Mouse (Mus musculus): ENCODE measurements around the gene Slc22a23. TPM values are rescaled to one million over a fixed set of nuclear protein-coding genes. Genes with fewer than 3 reads are reported as not detected.

The Slc22a23 gene
- polyA plus RNA-seq, 1 experiment from 2014 or later = 8.2 TPM

DNA sequence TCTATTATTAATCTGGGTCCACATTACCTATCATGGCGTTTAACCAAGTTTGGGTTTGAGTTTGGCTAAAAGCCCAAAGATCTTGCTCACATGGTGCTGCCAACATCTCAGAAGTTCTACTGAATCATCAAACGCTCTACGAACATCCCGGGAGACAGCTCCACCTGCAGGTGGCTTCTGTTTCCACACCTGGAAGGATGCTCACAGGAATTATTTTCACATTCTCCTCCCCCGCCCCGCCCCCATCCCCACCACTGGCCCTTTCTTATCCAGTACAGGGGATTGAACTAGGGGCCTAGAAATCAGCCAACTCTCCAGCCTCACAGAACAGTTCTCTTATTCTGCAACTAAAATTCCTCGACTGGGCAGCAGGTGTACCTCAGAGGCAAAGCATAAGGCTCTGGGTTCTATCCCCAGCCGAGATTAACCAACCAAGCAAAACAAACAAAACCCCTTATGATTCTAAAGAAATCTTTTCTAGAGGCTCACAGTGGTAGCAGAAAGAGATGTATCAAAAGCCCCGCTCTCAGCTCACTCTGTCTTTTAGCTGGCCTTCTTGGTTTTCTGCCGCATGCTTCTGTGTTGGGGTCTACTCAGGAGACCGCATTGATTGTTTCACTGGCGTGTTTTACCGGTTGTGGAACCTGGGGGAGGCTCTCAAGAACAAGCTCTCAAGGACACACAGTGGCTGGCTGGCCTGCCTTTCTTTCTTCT lies 190.6 kb downstream of the Slc22a23 start:
- WGBS (ENCODE audit: insufficient replicate concordance) = 40% methylated on average over 13 of the region's 13 CpGs
- no peaks in the 10 kb centered on the region for H3K9me3 ChIP-seq (replicated peaks; ENCODE audit: control insufficient read depth, low read length)
- H3K36me3 ChIP-seq (ENCODE audit: control insufficient read depth, insufficient read depth) = no peaks in the 10 kb centered on the region
- H3K4me2 ChIP-seq (ENCODE audit: low read depth, low read length) = peak overlapping the region; percentile 28; the same call in 1 of the 2 replicates
- no peaks in the 10 kb centered on the region; the same call in 1 of the 2 replicates for H3K4me1 ChIP-seq (ENCODE audit: control insufficient read depth, low read depth, low read length)
- no peak overlapping the region for H3K9ac ChIP-seq (ENCODE audit: low read depth, low read length)
- 0 out of 2 replicates have a peak, but pooled peaks have one; percentile 27 for ATAC-seq (ENCODE audit: low read depth)
- H3K27ac ChIP-seq (ENCODE audit: low read length) = no peak overlapping the region
- H3K27me3 ChIP-seq (ENCODE audit: control insufficient read depth, insufficient read depth, low read depth, low read length) = peaks cover 13% of the 10 kb centered on the region
- H3K4me3 ChIP-seq (ENCODE audit: low read depth, low read length) = peak overlapping the region; percentile 8; the same call in 1 of the 2 replicates

DNA sequence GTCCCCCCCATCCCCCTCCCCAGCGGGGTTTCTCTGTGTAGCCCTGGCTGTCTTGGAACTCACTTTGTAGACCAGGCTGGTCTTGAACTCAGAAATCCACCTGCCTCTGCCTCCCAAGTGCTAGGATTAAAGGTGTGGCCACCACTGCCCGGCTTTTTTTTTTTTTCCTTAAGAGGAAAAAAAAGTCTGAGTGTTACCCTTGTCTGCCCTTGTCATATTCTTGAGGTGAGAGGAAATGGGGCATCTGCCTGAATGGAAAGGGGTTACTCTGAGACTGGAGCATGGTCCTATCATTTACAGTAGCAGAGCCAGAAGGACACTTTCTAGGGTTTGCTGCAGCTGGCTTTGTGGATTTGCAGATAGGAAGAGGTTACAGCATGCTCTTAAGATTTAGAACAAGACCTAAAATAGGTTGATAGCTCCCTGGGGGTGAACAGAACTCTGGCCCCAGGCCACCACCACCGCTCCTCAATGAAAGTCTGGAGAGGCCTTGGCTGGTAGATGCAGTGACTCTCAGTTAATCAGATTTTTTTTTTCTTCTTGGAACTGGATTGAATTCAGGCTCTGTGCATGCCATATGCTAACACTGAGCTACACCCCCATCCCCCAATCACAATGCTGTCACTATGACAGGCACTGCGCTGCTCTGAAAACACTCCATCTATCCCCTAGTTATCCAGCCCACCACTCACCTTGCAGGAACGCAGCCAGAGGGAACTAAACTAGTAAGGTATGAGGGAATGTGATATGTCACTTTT lies 191.5 kb downstream of the Slc22a23 start:
- no peak overlapping the region for H3K27ac ChIP-seq (ENCODE audit: low read length)
- no peak for ATAC-seq (ENCODE audit: low read depth)
- no peaks in the 10 kb centered on the region for H3K36me3 ChIP-seq (ENCODE audit: control insufficient read depth, insufficient read depth)
- no peak overlapping the region for H3K9ac ChIP-seq (ENCODE audit: low read depth, low read length)
- H3K9me3 ChIP-seq (replicated peaks; ENCODE audit: control insufficient read depth, low read length) = no peaks in the 10 kb centered on the region
- no peak overlapping the region for H3K4me3 ChIP-seq (ENCODE audit: low read depth, low read length)
- H3K4me1 ChIP-seq (ENCODE audit: control insufficient read depth, low read depth, low read length) = no peaks in the 10 kb centered on the region; the same call in 1 of the 2 replicates
- peaks cover 19% of the 10 kb centered on the region for H3K27me3 ChIP-seq (ENCODE audit: control insufficient read depth, insufficient read depth, low read depth, low read length)
- WGBS (ENCODE audit: insufficient replicate concordance) = 57% methylated on average over 5 of the region's 5 CpGs
- H3K4me2 ChIP-seq (ENCODE audit: low read depth, low read length) = no peak overlapping the region

DNA sequence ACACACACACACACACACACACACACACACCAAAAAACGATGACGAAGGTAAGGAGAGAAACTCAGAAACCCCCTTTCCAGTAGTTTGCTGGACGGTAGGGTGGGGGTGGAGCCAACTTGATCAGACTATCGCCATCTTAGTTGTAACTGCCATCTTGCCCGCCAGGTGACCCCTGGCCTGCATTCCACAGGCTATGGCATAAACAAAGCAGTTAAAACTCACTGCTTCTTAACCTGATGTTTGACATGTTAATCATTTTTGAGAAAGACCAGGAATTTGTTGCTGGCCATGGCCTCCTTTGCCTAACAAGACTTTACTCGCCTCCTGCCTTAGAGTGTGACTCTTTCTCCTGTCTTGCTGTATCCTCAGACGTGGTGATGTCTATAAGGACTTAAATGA lies 192.3 kb downstream of the Slc22a23 start:
- peaks cover 19% of the 10 kb centered on the region for H3K27me3 ChIP-seq (ENCODE audit: control insufficient read depth, insufficient read depth, low read depth, low read length)
- H3K4me2 ChIP-seq (ENCODE audit: low read depth, low read length) = no peak overlapping the region
- H3K4me1 ChIP-seq (ENCODE audit: control insufficient read depth, low read depth, low read length) = no peaks in the 10 kb centered on the region; the same call in 1 of the 2 replicates
- H3K9ac ChIP-seq (ENCODE audit: low read depth, low read length) = no peak overlapping the region
- no peak overlapping the region for H3K27ac ChIP-seq (ENCODE audit: low read length)
- no peak for ATAC-seq (ENCODE audit: low read depth)
- H3K9me3 ChIP-seq (replicated peaks; ENCODE audit: control insufficient read depth, low read length) = no peaks in the 10 kb centered on the region
- 54% methylated on average over 7 of the region's 7 CpGs for WGBS (ENCODE audit: insufficient replicate concordance)
- no peaks in the 10 kb centered on the region for H3K36me3 ChIP-seq (ENCODE audit: control insufficient read depth, insufficient read depth)
- no peak overlapping the region for H3K4me3 ChIP-seq (ENCODE audit: low read depth, low read length)

DNA sequence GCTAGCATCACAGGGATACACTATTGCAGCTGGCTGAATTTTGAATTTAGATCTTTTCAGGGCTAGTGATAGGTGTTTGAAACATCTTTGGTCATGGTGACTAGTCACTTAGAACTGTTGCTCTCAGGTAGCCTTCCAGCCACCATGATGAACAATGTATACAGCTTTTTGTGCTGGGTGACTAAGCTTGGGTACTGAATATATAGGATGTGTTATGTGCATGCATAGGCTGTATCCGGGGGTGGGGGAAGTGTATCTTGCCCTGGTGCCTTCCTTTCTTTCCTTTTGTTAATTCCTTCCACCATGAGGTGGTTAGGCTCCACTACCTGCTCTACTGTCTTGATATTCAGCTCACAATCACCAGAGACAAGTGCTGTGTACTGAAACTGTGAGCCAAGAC lies 193.6 kb downstream of the Slc22a23 start:
- no peak for ATAC-seq (ENCODE audit: low read depth)
- Histone ChIP-seq H3K9me3 (replicated peaks; ENCODE audit: control insufficient read depth, low read length) (no peaks in the 10 kb centered on the region), H3K4me3 (ENCODE audit: low read depth, low read length) (no peak overlapping the region), H3K27me3 (ENCODE audit: control insufficient read depth, insufficient read depth, low read depth, low read length) (peaks cover 19% of the 10 kb centered on the region), H3K4me2 (ENCODE audit: low read depth, low read length) (no peak overlapping the region), H3K27ac (ENCODE audit: low read length) (no peak overlapping the region), H3K9ac (ENCODE audit: low read depth, low read length) (no peak overlapping the region), H3K36me3 (ENCODE audit: control insufficient read depth, insufficient read depth) (no peaks in the 10 kb centered on the region), H3K4me1 (ENCODE audit: control insufficient read depth, low read depth, low read length) (no peaks in the 10 kb centered on the region; the same call in 1 of the 2 replicates)
- WGBS (ENCODE audit: insufficient replicate concordance) = 58% methylated on average over 1 of the region's 1 CpGs

DNA sequence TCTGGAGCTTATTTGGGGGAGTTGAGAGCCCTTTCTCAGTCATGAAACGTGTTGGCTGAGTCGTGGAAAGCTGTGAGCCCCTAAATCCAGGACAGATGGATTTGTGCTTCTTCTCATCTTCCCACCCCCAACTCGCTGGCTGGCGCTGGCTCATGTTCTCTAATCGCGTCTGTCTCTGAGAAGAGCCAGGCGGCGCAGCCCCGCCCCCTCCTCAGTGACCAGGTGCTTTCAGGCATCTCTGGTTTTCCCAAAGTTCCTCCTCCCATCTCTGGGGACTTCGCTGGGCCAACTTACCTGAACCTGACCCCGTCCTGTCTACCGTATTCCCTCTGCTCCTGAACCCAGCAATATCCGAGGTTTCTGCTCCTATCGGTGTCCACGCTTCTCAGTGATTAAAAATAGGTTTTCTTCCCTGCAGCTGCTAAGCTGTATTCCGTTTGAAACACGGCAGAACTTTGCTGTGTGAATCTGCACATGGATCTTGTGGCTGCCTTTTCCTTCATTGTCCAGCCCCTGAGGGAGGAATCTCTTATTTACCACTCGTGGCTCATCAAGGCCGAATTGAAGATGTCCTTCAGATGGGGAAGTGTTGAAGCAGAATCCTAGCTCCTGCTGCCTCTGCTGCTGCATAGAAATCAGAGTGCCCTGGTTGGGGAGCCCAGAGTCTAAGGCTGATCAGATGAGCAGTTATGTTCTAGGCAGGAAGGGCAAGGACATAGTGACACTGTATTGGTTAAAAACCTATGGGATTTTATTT lies 194.5 kb downstream of the Slc22a23 start:
- Histone ChIP-seq H3K9ac (ENCODE audit: low read depth, low read length) (no peak overlapping the region), H3K9me3 (replicated peaks; ENCODE audit: control insufficient read depth, low read length) (no peaks in the 10 kb centered on the region), H3K36me3 (ENCODE audit: control insufficient read depth, insufficient read depth) (no peaks in the 10 kb centered on the region), H3K27ac (ENCODE audit: low read length) (no peak overlapping the region), H3K4me1 (ENCODE audit: control insufficient read depth, low read depth, low read length) (no peaks in the 10 kb centered on the region; the same call in 1 of the 2 replicates), H3K27me3 (ENCODE audit: control insufficient read depth, insufficient read depth, low read depth, low read length) (peaks cover 19% of the 10 kb centered on the region), H3K4me2 (ENCODE audit: low read depth, low read length) (no peak overlapping the region), H3K4me3 (ENCODE audit: low read depth, low read length) (no peak overlapping the region)
- 20% methylated on average over 19 of the region's 19 CpGs for WGBS (ENCODE audit: insufficient replicate concordance)
- no peak for ATAC-seq (ENCODE audit: low read depth)

DNA sequence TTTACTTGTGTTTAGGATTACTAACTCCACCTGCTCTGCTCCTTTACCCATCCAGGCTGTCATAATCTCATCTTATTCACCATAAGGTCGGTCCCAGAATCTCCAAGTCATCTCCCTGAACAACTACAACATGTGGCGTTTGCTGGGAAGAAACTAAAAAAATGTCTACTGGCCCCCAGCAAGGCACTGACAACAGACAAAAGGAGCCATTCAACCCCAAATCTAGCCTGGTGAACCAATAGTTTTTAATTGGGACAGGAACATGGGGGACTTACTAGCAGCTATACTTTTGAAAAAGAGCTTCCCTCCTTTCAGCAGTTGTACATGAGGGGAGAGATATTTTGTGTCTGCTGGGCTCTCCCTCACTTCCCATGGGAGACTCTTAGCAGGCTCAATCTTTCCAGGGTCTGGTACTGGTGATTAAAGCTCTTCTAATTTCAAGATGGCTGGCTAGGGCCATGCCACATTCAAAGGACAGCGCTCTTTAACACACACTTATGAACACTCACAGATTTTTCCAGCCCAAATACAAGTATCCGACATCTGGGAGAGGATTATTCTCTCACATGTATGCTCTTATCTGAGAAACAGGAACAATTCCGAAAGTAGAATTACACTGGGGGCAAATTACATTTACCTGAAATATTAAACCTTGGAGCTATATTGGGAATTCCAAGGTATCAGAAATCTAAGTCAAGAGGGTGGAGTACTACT lies 195.4 kb downstream of the Slc22a23 start:
- Histone ChIP-seq H3K27ac (ENCODE audit: low read length) (no peak overlapping the region), H3K4me3 (ENCODE audit: low read depth, low read length) (no peak overlapping the region), H3K9me3 (replicated peaks; ENCODE audit: control insufficient read depth, low read length) (no peaks in the 10 kb centered on the region), H3K9ac (ENCODE audit: low read depth, low read length) (no peak overlapping the region), H3K4me1 (ENCODE audit: control insufficient read depth, low read depth, low read length) (no peaks in the 10 kb centered on the region; the same call in 1 of the 2 replicates), H3K36me3 (ENCODE audit: control insufficient read depth, insufficient read depth) (no peaks in the 10 kb centered on the region), H3K27me3 (ENCODE audit: control insufficient read depth, insufficient read depth, low read depth, low read length) (peaks cover 19% of the 10 kb centered on the region), H3K4me2 (ENCODE audit: low read depth, low read length) (peak overlapping the region; percentile 56; the same call in 1 of the 2 replicates)
- WGBS (ENCODE audit: insufficient replicate concordance) = 50% methylated on average over 5 of the region's 5 CpGs
- no peak for ATAC-seq (ENCODE audit: low read depth)

DNA sequence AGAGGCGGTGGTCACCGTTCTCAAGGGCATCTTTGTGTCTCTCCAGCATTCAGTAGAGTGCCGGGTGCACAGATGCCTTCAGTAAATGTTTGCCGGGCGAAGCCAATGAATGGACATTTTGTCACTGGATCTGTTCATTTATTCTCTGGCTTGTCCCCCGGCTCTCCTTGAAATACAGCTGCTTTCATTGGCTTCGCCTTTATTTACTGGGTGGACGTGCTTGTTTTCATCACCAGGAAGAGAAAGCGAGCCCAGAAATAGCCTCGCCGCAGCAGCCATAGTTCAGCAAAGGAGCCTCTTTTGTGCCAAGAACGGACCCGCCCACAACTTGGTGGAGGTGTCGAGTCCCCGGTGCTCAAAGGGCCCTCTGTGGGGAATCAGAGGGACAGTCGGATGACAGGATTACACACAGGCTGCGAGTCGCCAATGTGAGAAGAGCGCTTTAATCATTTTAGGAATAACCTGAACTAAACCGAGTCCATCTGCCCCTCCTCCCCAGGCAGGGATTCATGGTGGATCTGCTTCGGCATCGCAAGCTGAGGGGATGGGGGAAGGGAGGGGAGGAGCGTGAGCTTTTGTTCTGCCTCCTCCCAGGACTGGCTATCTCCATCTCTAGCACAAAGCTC lies 196.1 kb downstream of the Slc22a23 start:
- no peaks in the 10 kb centered on the region; the same call in 1 of the 2 replicates for H3K4me1 ChIP-seq (ENCODE audit: control insufficient read depth, low read depth, low read length)
- peak overlapping the region; percentile 56 for H3K4me2 ChIP-seq (ENCODE audit: low read depth, low read length)
- no peak overlapping the region for H3K27ac ChIP-seq (ENCODE audit: low read length)
- H3K9me3 ChIP-seq (replicated peaks; ENCODE audit: control insufficient read depth, low read length) = no peaks in the 10 kb centered on the region
- peak overlapping the region; percentile 39 for H3K4me3 ChIP-seq (ENCODE audit: low read depth, low read length)
- no peak for ATAC-seq (ENCODE audit: low read depth)
- H3K36me3 ChIP-seq (ENCODE audit: control insufficient read depth, insufficient read depth) = no peaks in the 10 kb centered on the region
- WGBS (ENCODE audit: insufficient replicate concordance) = 7% methylated on average over 23 of the region's 23 CpGs
- H3K9ac ChIP-seq (ENCODE audit: low read depth, low read length) = no peak overlapping the region
- H3K27me3 ChIP-seq (ENCODE audit: control insufficient read depth, insufficient read depth, low read depth, low read length) = peaks cover 19% of the 10 kb centered on the region

DNA sequence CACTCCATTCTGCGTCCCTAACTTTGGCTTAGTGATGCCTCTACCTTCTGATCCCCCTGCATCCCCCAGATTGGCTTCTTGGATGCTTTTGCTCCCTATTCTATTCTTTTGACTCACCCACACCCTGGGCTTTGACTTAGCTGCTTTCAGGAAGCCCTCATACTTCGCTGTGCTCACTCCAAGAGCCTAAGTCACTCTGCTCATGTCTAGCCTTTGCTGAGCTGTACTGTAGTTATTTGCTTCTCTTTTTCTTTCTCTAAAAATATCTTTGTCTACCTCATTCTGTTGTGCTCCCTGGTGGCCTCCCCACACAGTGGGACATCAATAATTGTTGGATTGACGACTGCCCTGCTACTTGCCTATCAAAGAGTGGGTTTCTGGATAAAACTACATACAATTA lies 196.8 kb downstream of the Slc22a23 start:
- no peaks in the 10 kb centered on the region for H3K9me3 ChIP-seq (replicated peaks; ENCODE audit: control insufficient read depth, low read length)
- WGBS (ENCODE audit: insufficient replicate concordance) = 48% methylated on average over 3 of the region's 3 CpGs
- no peaks in the 10 kb centered on the region for H3K36me3 ChIP-seq (ENCODE audit: control insufficient read depth, insufficient read depth)
- H3K4me3 ChIP-seq (ENCODE audit: low read depth, low read length) = no peak overlapping the region
- H3K4me1 ChIP-seq (ENCODE audit: control insufficient read depth, low read depth, low read length) = no peaks in the 10 kb centered on the region; the same call in 1 of the 2 replicates
- H3K27me3 ChIP-seq (ENCODE audit: control insufficient read depth, insufficient read depth, low read depth, low read length) = peaks cover 19% of the 10 kb centered on the region
- H3K4me2 ChIP-seq (ENCODE audit: low read depth, low read length) = no peak overlapping the region
- H3K9ac ChIP-seq (ENCODE audit: low read depth, low read length) = no peak overlapping the region
- H3K27ac ChIP-seq (ENCODE audit: low read length) = no peak overlapping the region
- ATAC-seq (ENCODE audit: low read depth) = no peak

Measured in liver, embryonic 16.5 days (tissue).